Mouse (Mus musculus) E14TG2a.4 (cell line): ENCODE measurements around the gene Rad51.

Experiments
- H3K27me3 ChIP-seq: 2 replicates; pipeline ENCODE4 v1.6.1; 2014; ENCODE audit warnings: low read length, control low read depth; ENCODE audit not compliant: insufficient read depth
- H3K36me3 ChIP-seq: 2 replicates; pipeline ENCODE4 v1.6.1; 2014; ENCODE audit warnings: low read length, control low read depth; ENCODE audit not compliant: insufficient read depth
- H3K4me1 ChIP-seq: replicated peaks from 2 replicates; pipeline ENCODE4 v1.6.1; 2014; ENCODE audit warnings: low read depth, low read length, control low read depth
- H3K4me3 ChIP-seq: replicated peaks from 2 replicates; pipeline ENCODE4 v1.5.1; 2014; ENCODE audit warnings: mild to moderate bottlenecking, low read length
- H3K9me3 ChIP-seq: 2 replicates; pipeline ENCODE4 v1.6.1; 2014; ENCODE audit warnings: low read length, control low read depth
- CTCF ChIP-seq: conservative IDR thresholded peaks from 2 replicates; pipeline ENCODE4 v1.5.1; 2014; ENCODE audit warnings: low read length
- NANOG ChIP-seq: IDR thresholded peaks from 2 replicates; pipeline ENCODE4 v1.6.1; 2014; ENCODE audit warnings: borderline replicate concordance, low read length, mixed read lengths
- POU5F1 ChIP-seq: IDR thresholded peaks from 2 replicates; pipeline ENCODE4 v1.6.1; 2014; ENCODE audit warnings: low read length, borderline replicate concordance

Gene Rad51

DNA sequence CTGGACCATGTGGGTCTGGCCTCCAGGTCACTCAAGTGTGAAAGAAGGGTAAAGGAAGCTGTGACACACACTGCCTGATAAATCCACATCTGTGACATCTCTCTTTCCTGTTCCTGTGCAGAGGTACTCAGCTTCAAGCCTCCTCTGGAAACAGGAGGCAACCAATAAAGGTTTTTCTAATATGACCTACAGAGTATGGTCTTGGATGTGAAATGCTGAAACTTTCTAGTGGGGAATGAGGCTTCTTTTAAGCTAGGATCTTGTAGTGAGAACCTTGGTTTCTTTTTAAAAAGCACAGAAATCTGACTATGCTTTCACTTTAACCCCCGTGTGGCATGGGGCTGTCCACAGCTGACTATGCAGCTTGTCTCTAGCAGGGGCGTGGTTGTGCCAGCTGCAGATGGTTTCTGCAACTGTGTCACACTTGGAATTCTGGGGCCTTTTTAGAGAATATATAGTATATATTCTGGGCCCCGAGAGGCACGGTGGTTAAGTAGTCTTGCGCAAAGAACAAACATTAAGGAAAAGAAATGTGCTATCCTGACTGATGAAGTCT, 64.9 kb downstream of the Rad51 start:
- TF ChIP-seq POU5F1 (no peak), CTCF (no peak), NANOG (no peak)
- peaks cover 34% of the 10 kb centered on the region for H3K36me3 ChIP-seq
- peaks cover 36% of the 10 kb centered on the region for H3K4me1 ChIP-seq
- H3K9me3 ChIP-seq: no peaks in the 10 kb centered on the region
- no peak overlapping the region for H3K4me3 ChIP-seq
- no peaks in the 10 kb centered on the region for H3K27me3 ChIP-seq

DNA sequence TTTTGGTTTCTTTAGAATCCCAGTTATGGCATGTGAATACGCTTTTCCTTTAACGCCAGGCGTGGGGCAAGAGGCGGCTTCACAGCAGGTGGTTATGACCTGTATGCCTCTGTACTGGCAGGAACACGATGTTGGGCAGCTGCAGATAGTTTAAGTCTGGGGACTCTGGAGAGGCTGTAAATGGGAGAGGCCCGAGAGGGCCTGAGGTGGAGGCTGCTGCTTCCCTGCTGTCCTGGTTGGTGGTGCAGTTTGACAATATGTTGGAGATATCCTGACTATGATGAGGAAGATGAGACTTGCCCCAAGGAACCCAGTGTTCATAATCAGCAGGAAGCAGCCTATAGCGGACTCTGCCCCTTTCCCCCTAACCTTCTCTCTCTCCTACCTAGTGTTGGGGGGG, 70.3 kb downstream of the Rad51 start:
- Histone ChIP-seq H3K4me3 (no peak overlapping the region), H3K9me3 (no peaks in the 10 kb centered on the region), H3K36me3 (peaks cover 32% of the 10 kb centered on the region), H3K27me3 (no peaks in the 10 kb centered on the region), H3K4me1 (peaks cover 16% of the 10 kb centered on the region)
- TF ChIP-seq NANOG: no peak
- TF ChIP-seq CTCF: no peak
- TF ChIP-seq POU5F1: no peak

DNA sequence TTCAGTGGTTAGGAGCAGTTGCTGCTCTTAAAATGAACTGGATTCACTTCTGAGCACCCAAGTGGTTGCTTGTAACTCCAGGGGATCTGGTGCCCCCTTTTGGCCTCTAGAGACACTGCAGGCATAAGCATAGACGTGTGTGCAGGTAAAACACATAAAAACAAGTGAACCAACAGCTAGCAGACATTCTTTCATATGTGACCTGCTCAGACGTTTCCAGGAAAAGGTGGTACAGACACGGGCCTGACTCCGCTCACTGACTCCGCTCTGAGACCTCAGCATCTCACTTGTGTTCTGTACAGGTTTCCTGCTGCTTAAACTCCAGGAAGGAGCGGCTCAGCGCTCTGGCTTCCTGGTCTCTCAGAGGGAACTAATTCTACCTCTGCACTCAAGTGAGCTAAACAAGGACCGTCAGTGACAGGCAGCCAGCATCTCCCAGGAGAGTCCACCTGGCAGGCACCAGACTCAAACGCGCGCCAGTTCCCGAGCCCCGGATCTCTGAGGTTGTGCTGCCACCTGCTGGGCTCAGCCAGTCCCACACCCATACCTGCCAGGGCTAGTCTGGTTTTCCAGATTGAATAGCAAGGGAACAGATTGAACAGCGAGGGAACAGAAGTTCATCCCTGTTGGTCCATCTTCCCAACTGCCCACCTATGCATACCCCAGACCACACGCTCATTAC, 76.6 kb downstream of the Rad51 start:
- Histone ChIP-seq H3K4me1 (peaks cover 26% of the 10 kb centered on the region), H3K36me3 (peaks cover 6% of the 10 kb centered on the region; the same call in 1 of the 2 replicates), H3K4me3 (peak overlapping the region; percentile 55; the same call in 1 of the 2 replicates), H3K9me3 (no peaks in the 10 kb centered on the region), H3K27me3 (no peaks in the 10 kb centered on the region)
- peak; percentile 78 for TF ChIP-seq CTCF
- no peak for TF ChIP-seq NANOG

DNA sequence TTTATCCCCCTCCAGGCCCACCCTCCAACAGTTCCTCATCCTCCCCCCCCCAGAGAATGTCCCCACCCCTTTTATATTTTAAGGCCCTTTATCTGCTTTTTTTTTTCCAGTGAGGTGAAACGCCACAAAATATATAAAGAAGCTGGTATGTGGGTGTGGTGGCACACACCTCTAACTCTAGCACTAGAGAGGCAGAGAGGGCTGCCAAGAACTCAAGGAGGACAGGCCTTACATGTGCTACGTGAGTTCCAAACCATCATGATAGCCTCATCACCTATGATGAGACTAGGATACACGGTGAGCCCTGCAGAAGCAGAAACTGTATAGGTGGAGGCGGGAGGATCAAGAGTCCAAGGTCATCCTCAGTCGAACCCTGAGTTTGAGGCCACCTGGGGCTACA, 78.4 kb downstream of the Rad51 start:
- TF ChIP-seq NANOG: no peak
- no peak for TF ChIP-seq POU5F1
- no peak for TF ChIP-seq CTCF

DNA sequence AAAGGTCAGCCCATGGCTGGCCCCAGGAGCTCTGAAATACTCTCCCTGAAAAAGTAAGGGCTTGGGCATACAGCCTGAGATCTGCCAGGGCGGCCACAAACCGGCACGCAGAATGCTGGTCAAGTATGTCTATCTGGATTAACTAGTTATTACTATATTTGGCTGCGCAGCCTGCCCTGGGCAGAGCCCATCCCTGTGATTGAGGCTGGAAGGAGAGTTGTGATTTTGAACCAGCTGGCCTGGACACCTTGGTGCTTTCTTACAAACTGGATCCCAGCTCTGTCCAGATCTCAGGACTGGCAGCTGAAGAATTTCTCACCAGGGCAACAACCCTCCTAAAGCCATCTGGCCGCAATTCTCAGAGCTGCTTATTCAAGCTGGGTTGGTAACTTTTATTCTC, 81.5 kb downstream of the Rad51 start:
- peak overlapping the region; percentile 29; the same call in 1 of the 2 replicates for H3K4me3 ChIP-seq
- TF ChIP-seq NANOG (no peak), CTCF (no peak), POU5F1 (no peak)
- H3K9me3 ChIP-seq: no peaks in the 10 kb centered on the region
- H3K36me3 ChIP-seq: no peaks in the 10 kb centered on the region
- H3K4me1 ChIP-seq: peaks cover 38% of the 10 kb centered on the region
- H3K27me3 ChIP-seq: no peaks in the 10 kb centered on the region

More for the DNA sequence above, 78.4 kb downstream of the Rad51 start:
- Histone ChIP-seq H3K9me3 (no peaks in the 10 kb centered on the region), H3K4me1 (peaks cover 31% of the 10 kb centered on the region), H3K4me3 (no peak overlapping the region), H3K36me3 (0 out of 2 replicates have a peak, but pooled peaks cover under 1% of the 10 kb centered on the region), H3K27me3 (no peaks in the 10 kb centered on the region)

DNA sequence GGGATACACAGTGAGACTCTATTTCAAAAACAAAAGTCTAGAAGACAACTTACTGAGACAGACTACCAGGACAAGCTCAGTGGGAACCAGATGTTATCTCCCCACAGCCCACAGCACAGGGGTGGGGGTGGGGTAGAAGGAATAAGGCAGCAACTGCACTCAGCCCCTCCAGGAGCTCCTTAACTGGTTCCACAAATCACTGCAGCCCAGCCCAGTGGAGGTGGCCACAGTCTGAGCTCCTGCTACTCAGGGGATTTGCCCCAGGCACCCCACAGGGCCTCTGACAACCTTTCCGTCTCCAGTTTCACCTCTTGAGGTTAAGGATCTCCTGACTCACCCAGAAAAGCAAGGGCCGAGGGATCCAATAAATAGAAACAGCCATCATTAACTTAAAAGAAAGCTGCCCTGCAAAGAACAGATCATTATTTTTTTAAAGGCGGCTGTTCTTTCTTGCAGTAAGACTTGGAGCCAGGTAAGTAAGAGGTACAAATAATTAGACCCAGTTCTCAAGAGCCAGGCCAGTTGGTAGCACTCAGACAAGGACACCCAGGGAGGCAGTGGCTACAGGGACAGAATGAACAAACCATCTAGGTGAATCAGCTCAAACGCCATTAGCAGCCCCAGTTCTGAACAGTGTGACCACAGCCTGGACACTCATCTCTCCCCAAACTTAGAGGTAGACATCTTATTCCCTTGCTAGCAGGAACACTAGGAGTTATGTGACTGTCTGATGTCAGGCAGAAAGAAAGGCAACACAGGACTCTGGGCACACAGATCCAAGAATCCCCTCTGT, 83.9 kb downstream of the Rad51 start:
- TF ChIP-seq NANOG (no peak), POU5F1 (no peak), CTCF (no peak)
- H3K9me3 ChIP-seq: no peaks in the 10 kb centered on the region

More for the DNA sequence above, 83.9 kb downstream of the Rad51 start:
- Histone ChIP-seq H3K4me1 (peaks cover 29% of the 10 kb centered on the region), H3K27me3 (no peaks in the 10 kb centered on the region), H3K4me3 (no peak overlapping the region), H3K36me3 (no peaks in the 10 kb centered on the region)
